Mouse (Mus musculus) CH12.LX (cell line): ENCODE results near the gene Vmn1r39.

ENCODE experiments used
- BHLHE40 ChIP-seq: IDR thresholded peaks from 2 replicates; pipeline ENCODE4 v1.6.1; 2011; ENCODE audit warnings: mild to moderate bottlenecking, low read depth, low read length, improper control_type of control experiment
- CHD1 ChIP-seq: IDR thresholded peaks from 2 replicates; pipeline ENCODE4 v1.6.1; 2012; ENCODE audit warnings: low read depth, low read length, improper control_type of control experiment, inconsistent platforms
- CHD2 ChIP-seq: IDR thresholded peaks from 2 replicates; pipeline ENCODE4 v1.6.1; 2011; ENCODE audit warnings: low read length, improper control_type of control experiment
- CTCF ChIP-seq, 2 experiments: IDR thresholded peaks in 1 of 2; conservative IDR thresholded peaks in 1 of 2; 2 replicates each; pipeline ENCODE4 v1.5.1; 2011 to 2012; ENCODE audit warnings: low read depth in 2 of 2, low read length in 2 of 2, improper control_type of control experiment in 1 of 2, inconsistent platforms in 1 of 2, mild to moderate bottlenecking in 1 of 2, moderate library complexity in 1 of 2
- EP300 ChIP-seq: IDR thresholded peaks from 2 replicates; pipeline ENCODE4 v1.6.1; 2011; ENCODE audit warnings: low read length, improper control_type of control experiment
- GABPA ChIP-seq: IDR thresholded peaks from 2 replicates; pipeline ENCODE4 v1.6.1; 2012; ENCODE audit warnings: low read depth, low read length, improper control_type of control experiment, inconsistent platforms; ENCODE audit not compliant: insufficient replicate concordance
- MAZ ChIP-seq: IDR thresholded peaks from 2 replicates; pipeline ENCODE4 v1.6.1; 2012; ENCODE audit warnings: low read depth, mild to moderate bottlenecking, inconsistent platforms, low read length, improper control_type of control experiment, moderate library complexity
- MYC ChIP-seq: IDR thresholded peaks from 2 replicates; pipeline ENCODE4 v1.6.1; 2011; ENCODE audit warnings: low read depth, mild to moderate bottlenecking, improper control_type of control experiment, low read length
- NELFE ChIP-seq: IDR thresholded peaks from 2 replicates; pipeline ENCODE4 v1.6.1; 2011; ENCODE audit warnings: low read depth, low read length, improper control_type of control experiment
- POLR2A ChIP-seq: IDR thresholded peaks from 2 replicates; pipeline ENCODE4 v1.6.1; 2011; ENCODE audit warnings: low read depth, mild to moderate bottlenecking, improper control_type of control experiment, low read length
- ZMIZ1 ChIP-seq: IDR thresholded peaks from 2 replicates; pipeline ENCODE4 v1.6.1; 2012; ENCODE audit warnings: low read depth, mild to moderate bottlenecking, inconsistent platforms, low read length, improper control_type of control experiment

- TF ChIP-seq CTCF (conservative IDR thresholded peaks at IDR 0.05 in 1 of 2, IDR thresholded peaks at IDR 0.05 in 1 of 2; ENCODE audit: low read depth in 2 of 2, low read length in 2 of 2): no peak
- TF ChIP-seq GABPA: no peak
- no peak for TF ChIP-seq POLR2A
- TF ChIP-seq CHD1: no peak
- TF ChIP-seq MAZ: no peak
- TF ChIP-seq MYC: no peak
- no peak for TF ChIP-seq CHD2
- no peak for TF ChIP-seq ZMIZ1
- no peak for TF ChIP-seq EP300
- TF ChIP-seq BHLHE40: no peak
- no peak for TF ChIP-seq NELFE
Measured at GRCm38 (mm10) chr6:66859391-66859790, 49.0 kb upstream of the Vmn1r39 start.
